Mouse (Mus musculus) mouse trophoblast stem cell (cell line): ENCODE results near the gene Abi3bp.

ENCODE experiments used
- in situ Hi-C, 2 experiments: fragments of 300-500 bp; cut with MseI, MboI; formaldehyde crosslinking; loops; 2 replicates in 1 of 2; 3 replicates in 1 of 2; pipeline ENCODE4 v1.15.1; 2025

The Abi3bp gene

GRCm38 (mm10) chr16:56503941-56504340 lies 26.3 kb downstream of the Abi3bp start:
- in situ Hi-C loops: no loop called here

GRCm38 (mm10) chr16:56518024-56518423 lies 40.3 kb downstream of the Abi3bp start:
- in situ Hi-C loops: no loop called here

GRCm38 (mm10) chr16:56524359-56524758 lies 46.7 kb downstream of the Abi3bp start:
- in situ Hi-C loops: no loop called here

GRCm38 (mm10) chr16:56526482-56526881 lies 48.8 kb downstream of the Abi3bp start:
- in situ Hi-C loops: no loop called here

- in situ Hi-C loops: no loop called here
Observed at GRCm38 (mm10) chr16:56528079-56528688, 50.5 kb downstream of the Abi3bp start.

- in situ Hi-C loops: no loop called here
Observed at GRCm38 (mm10) chr16:56579536-56579935, 101.9 kb downstream of the Abi3bp start.

GRCm38 (mm10) chr16:56593581-56593980 lies 115.9 kb downstream of the Abi3bp start:
- in situ Hi-C loops: no loop called here

GRCm38 (mm10) chr16:56594866-56595265 lies 117.2 kb downstream of the Abi3bp start:
- in situ Hi-C loops: no loop called here

GRCm38 (mm10) chr16:56598427-56598826 lies 120.7 kb downstream of the Abi3bp start:
- in situ Hi-C loops: no loop called here

GRCm38 (mm10) chr16:56602394-56602793 lies 124.7 kb downstream of the Abi3bp start:
- in situ Hi-C loops: no loop called here

- in situ Hi-C loops: no loop called here
Observed at GRCm38 (mm10) chr16:56610572-56610971, 132.9 kb downstream of the Abi3bp start.

- in situ Hi-C loops: no loop called here
Observed at GRCm38 (mm10) chr16:56611096-56611867, 133.6 kb downstream of the Abi3bp start.

- in situ Hi-C loops: no loop called here
Observed at GRCm38 (mm10) chr16:56638544-56638943, 160.9 kb downstream of the Abi3bp start.

- in situ Hi-C loops: no loop called here
Observed at GRCm38 (mm10) chr16:56645251-56645650, 167.6 kb downstream of the Abi3bp start.

GRCm38 (mm10) chr16:56646382-56647172 lies 168.9 kb downstream of the Abi3bp start:
- in situ Hi-C loops: no loop called here

- in situ Hi-C loops: no loop called here
Observed at GRCm38 (mm10) chr16:56655193-56655910, 177.7 kb downstream of the Abi3bp start.

GRCm38 (mm10) chr16:56658866-56659265 lies 181.2 kb downstream of the Abi3bp start:
- in situ Hi-C loops: no loop called here

GRCm38 (mm10) chr16:56669520-56669919 lies 191.8 kb downstream of the Abi3bp start:
- in situ Hi-C loops: no loop called here

- in situ Hi-C loops: no loop called here
Observed at GRCm38 (mm10) chr16:56670941-56671340, 193.3 kb downstream of the Abi3bp start.

- in situ Hi-C loops: no loop called here
Observed at GRCm38 (mm10) chr16:56673420-56673819, 195.7 kb downstream of the Abi3bp start.

- in situ Hi-C loops: no loop called here
Observed at GRCm38 (mm10) chr16:56677146-56677545, 199.5 kb downstream of the Abi3bp start.
